Mouse (Mus musculus) c-Kit-positive CD71-negative TER-119-negative erythroid progenitor cells, embryonic 14.5 days (primary cell): ENCODE results near the gene Tigd3.

Source experiments
- DNase-seq: peaks from one replicate; pipeline ENCODE4 v3.0.0-alpha.2; 2013; ENCODE audit warnings: low read depth

Gene Tigd3

DNA sequence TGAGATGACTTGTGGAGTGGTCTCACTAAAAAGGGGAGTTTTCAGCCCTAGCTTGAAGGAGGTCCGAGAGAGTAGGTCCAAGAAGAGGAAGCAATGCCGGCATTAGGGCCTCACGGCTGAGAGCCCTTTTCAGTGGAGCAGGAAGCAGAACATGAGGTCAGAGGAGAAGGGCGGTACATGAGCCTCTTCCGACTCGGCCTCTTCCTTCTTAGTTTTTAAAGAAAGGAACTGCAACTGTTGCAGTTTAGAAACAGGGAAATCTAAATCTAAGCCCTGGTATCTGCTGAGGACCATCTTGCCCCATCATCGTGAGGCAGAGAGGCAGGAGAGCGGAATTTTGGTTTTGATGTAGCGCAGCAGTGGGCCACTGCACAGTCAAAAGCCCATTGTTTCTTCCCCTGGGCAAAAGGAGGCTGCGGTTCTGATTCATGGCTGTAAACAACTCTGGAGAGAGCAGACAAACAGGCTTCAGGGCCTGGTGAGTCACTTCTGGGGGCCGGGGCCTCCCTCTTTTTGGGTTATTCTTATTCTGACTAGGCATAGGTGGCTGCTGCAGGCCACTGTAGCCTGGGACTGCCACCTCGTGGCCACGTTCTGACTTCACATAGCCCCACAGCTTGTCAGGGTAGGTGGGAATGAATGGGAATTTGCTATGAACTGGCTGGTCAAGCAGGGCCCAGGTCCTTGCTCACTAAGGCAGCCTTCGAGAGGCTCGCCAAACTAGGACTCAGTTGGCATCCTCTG lies 16.2 kb downstream of the Tigd3 start, which contains the start of gene Slc25a45:
Slc25a45 (plus strand) TSS at position 191 of the 744 bp plus-strand sequence.
- peak; percentile 78 for DNase-seq

DNA sequence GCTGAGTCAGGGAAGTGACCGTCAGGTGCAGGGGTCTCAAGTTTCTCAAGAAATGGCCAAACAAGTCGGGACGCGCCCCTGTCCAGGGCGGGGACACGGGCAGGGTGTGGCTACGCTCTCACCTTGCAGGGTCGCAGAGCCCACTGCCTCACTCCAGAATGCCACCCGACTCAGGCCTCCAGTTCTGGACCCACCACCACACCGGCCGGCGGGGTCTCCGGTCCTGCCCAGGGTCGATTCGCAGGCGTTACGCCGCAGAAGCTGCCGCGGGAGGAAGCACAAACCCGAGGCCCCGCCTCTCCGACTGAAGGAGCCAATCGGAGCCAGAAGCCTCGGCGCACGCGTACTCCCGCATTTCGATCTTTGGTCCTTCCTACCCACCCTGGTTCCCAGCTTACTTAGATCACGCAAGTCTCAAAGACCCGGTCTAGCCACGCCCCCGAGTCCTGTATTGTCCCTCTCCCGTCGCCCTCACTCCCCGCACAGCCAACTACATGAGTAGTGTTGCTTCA lies 18.9 kb downstream of the Tigd3 start, which contains the start of gene Frmd8:
Frmd8 (minus strand) TSS at position 306 of the 512 bp plus-strand sequence.
- DNase-seq: peak; percentile 93

GRCm38 (mm10) chr19:5874391-5874968 lies 19.5 kb downstream of the Tigd3 start:
- DNase-seq: no peak

DNA sequence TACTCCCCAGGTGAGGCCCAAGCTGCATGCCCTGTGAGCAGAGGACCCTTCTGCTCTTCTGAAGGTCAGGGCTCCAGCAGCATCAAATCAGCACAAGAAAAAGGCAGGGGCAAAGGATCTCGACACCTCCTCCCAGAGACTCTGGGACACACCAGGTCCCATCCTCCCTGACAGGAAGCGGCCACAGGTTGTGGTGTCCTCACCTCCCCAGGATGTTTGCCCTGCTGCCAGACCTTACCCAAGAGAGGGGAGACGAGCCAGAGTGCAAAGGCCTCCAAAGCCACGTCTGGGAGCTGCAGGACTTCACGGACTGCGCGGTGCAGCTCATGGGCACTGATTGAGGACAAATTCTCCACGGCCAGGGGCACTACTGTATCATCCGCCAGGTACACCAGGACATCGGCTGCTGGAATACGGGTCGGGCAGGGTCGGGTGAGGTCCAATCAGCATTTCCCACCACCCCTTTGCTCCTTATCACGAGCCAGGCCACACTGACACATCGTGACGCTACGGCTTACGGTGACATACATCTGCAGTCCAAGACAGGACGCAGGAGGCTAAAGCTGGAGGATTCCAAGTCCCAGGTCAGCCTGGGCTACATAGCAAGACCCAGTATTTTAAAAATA lies 20.9 kb downstream of the Tigd3 start:
- DNase-seq: no peak

DNA sequence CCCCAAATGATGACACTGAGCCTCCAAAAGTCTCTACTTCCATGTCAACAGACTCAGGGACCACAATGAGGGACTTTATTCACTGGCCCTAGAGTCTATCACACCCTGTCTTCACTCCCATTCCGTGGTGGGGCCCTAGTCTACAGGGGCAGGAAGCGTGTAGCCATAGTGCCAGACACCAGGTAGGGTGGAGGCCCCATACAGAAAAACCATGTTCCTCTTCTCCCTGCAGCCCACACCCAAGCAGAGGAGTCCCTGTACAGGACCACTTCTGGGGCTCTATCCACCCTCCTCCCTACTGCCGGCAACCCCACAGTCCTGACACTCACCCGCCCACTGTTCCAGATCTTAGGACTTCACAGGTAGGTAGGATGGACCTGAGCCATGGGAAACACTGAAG lies 21.4 kb downstream of the Tigd3 start:
- DNase-seq: no peak

GRCm38 (mm10) chr19:5871683-5872082 lies 22.3 kb downstream of the Tigd3 start:
- no peak for DNase-seq

- DNase-seq: no peak
These were observed 22.7 kb downstream of the Tigd3 start for GRCm38 (mm10) chr19:5871273-5871672.

GRCm38 (mm10) chr19:5868096-5868495 lies 25.9 kb downstream of the Tigd3 start:
- DNase-seq: no peak

- DNase-seq: no peak
These were observed 29.1 kb downstream of the Tigd3 start for GRCm38 (mm10) chr19:5864710-5865398.

DNA sequence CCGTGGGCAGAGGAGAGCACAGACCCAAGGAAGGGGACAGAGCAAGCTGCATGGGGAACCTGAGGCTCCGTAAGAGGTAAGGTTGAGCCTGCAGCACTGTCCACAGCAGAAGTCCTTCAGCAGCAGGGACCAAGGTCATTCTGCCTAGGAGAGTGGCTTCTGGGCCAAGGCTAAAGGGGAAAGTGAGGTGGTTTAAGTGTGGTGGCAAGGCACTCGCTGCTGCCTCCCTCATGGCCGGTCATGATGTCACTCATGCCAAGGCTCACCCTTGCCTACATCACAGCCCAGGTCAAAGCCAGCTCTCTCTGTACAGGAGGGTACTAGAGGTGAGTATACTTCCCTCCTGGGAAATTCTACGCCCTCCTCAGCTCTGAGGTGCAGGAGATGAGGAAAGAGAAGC lies 30.2 kb downstream of the Tigd3 start:
- no peak for DNase-seq

DNA sequence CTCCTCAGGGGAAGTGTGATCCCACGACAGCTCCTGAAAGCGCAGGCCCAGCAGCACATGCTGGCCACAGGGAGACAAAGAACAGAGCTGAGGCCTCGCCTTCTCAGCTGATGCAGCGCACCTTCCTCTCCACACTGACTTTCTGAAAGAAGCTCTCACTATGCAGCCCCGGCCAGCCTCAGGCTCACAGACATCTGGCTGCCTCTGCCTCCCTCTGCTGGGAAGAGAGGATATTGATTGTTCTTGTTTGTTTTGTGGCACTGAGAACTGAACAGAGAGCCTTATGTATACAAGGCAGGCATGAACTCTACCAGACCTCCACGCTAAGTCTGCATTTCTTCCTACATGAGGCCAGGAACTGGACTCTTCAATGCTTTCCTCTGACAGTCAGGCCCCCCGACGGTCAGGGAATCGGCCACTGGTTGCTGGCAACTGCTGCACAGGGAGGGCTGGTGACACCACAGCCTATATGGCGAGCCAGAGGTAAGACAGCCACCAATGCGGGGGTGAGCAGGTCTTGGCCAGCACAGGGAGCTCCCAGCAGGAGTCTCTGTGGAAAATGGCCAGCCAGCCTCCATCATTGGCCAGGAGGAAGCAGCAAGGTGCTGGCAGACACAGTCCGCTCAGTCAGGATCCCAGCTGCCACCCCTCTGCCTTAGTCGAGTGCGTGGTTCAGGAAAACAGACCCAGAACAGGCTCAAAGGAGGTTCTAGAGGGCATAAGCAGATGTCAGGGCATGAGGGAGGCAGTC lies 31.4 kb downstream of the Tigd3 start:
- no peak for DNase-seq

DNA sequence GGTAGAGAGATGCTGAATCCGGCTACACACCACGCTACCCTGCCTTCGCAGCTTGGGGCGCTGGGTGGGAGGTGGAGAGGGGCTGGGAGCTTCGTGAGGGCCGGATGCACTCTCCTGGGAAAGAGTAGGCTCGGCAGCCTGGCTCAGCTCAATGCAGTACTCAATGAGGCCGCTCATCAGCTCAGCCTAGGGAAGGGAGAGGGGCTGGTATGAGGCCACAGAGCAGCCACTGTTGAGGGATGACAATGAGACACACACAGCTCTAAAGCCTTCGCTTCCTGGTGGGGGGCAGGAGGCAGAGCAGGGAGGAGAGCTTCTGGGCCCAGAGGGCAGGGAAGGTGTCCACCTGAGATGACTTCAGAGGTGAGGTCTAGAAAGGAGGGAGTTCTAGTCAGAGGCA lies 37.3 kb downstream of the Tigd3 start:
- no peak for DNase-seq

DNA sequence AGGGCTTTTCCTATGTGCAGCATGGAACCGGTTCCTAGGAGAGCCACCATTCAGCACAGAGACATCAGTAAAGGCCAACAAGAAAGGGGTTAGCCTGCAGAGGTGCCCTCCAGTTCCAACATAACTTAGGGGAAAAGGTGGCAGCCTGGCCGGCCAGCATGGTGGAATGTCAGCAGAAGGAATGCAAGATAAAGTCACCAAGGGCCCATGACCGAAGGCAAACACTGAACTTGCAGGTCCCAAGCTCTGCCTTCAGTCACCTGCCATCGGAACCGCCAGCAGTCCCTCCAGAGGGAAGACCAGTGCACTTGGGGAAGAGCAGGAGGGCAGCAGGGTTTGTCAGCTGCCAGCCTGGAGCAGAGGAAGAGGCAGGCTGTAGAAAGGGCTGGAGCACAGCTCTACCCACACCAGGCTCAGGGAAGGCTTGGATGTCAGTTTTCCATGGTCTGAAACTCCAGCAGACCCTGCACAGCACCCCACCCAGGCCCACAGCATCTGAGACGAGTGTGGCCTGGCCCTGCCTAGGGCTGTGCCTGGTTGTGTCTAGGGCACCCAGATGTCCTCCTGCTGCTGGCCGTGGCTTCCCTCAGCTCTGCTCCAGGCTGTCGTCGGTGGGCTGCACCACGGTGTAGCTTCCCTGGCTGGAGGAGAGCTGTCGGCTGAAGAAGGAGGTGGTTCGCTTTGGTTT lies 41.8 kb downstream of the Tigd3 start:
- no peak for DNase-seq

- DNase-seq: no peak
These were observed 42.4 kb downstream of the Tigd3 start for GRCm38 (mm10) chr19:5851481-5851971.

DNA sequence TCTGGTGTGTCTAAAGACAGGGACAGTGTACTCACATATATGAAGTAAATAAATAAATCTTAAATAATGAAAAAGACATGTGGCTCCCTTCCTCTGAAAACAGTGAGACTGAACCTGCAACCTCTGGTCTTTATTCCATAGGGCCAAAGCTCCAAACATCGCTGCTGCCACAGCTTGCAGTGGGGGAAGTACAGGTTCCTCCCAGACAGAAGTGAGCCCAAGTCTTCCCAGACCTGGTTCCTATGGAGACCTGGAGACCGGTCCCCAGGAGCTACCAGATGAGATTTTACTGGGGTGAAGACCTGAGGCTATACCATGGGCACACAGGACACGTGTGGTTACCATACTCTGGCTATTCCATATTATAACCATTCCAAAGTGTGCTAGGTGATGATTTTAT lies 43.1 kb downstream of the Tigd3 start:
- no peak for DNase-seq

DNA sequence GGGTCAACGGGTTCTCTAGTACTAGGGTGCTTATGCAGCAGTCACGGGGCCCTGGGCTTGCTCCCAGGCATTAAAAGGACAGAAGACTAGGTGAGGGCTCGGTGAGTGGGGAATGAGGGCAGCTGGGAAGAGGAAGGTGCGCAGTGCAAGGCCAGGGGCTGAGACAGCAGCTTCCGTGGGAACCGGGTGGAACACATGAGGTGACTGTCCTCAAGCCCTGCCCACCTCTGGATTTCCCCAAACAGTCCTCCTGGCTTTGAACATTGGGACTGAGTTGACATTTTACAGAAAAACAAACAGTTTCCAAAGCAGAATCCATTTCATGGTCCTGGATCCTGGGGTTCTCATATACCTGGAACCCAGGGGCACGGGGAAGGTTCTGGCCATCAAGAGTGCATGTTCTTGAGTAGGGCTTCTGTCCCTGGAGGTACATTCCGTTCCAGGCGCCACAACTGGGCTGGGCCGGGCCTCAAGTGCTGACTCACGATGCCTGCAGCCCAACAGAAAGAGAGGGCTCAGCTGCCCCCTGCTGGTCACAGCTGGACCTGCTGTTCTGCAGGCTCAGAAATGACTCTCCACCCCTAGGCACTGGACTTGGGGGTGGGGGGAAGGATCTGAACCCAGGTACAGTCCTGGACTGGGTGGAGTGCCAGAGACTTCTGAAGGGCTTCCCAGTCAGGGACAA lies 44.0 kb downstream of the Tigd3 start:
- peak; percentile 85 for DNase-seq

GRCm38 (mm10) chr19:5848826-5849672 lies 44.9 kb downstream of the Tigd3 start:
- DNase-seq: no peak

DNA sequence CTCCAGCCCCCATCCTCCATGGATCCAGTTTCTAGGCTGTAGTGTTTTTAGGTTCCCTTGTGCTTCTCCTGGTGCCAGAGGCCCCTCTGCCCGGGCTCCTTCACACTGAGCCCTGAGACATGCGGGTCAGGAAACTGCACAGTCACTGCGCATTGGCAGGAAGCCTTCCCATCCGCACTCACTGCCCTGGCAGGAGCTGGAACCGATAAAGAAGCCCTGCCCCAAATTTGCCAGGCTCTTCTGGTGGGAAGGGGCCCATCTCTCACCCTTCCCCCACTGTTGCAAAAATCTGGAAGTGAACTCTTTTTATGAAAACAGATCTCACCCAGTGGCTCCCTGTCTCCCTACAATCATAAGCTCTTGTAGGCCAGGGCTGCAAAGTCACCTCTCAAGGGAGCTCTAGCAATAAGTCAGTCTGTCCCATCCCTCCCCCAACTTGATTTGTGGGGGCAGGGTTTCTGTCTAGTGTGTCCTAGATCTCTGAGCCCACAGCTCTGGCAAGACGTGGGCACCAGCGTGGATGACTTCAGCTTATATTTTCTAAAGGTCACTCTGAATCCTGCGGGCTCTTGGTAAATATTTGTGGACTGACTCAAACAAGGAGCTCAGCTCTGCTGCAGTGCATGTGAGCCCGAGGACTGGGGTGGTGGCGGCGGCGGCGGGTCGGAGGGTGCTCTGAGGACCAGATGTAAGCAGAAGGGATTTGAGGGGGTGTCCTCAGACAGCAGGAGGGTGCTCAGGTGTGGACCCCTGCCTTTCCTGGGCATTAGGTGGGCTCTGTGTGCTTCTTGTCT lies 45.7 kb downstream of the Tigd3 start:
- DNase-seq: no peak
